Mouse (Mus musculus) lung, adult 2 months (tissue): ENCODE measurements around the gene Slc9a6.

Source experiments
- CTCF ChIP-seq: fragments of 200-500 bp; IDR thresholded peaks from 2 replicates; pipeline ENCODE4 v1.5.1; 2011; ENCODE audit warnings: mild to moderate bottlenecking, low read length, control low read depth; ENCODE audit not compliant: insufficient read depth
- POLR2A ChIP-seq: fragments of 200-500 bp; IDR thresholded peaks from 2 replicates; pipeline ENCODE4 v1.6.1; 2011; ENCODE audit warnings: low read depth, mild to moderate bottlenecking, control low read depth, low read length, borderline replicate concordance; ENCODE audit errors: extremely low read depth

- TF ChIP-seq CTCF (no peak), POLR2A (no peak)
Observed at GRCm38 (mm10) chrX:56668051-56668450, 58.5 kb downstream of the Slc9a6 start.
